Mouse (Mus musculus): ENCODE data around the gene Nptx1.

The Nptx1 gene

GRCm38 (mm10) chr11:119524545-119524949 is 23.0 kb downstream of the Nptx1 start:
- H3K9me3 ChIP-seq (ENCODE audit: low read length) = no peaks in the 10 kb centered on the region

GRCm38 (mm10) chr11:119523392-119523791 is 24.2 kb downstream of the Nptx1 start:
- Histone ChIP-seq H3K27me3 (ENCODE audit: insufficient read depth, low read length) (peaks cover 23% of the 10 kb centered on the region), H3K36me3 (ENCODE audit: insufficient read depth, low read length) (no peaks in the 10 kb centered on the region), H3K9me3 (ENCODE audit: low read length) (no peaks in the 10 kb centered on the region), H3K4me1 (replicated peaks; ENCODE audit: low read depth, low read length) (peaks cover 39% of the 10 kb centered on the region), H3K4me3 (replicated peaks; ENCODE audit: low read length) (no peak overlapping the region)
- TF ChIP-seq POU5F1 (IDR thresholded peaks at IDR 0.05; ENCODE audit: borderline replicate concordance, low read length) = no peak
- TF ChIP-seq NANOG (IDR thresholded peaks at IDR 0.05; ENCODE audit: borderline replicate concordance, low read length) = no peak
- TF ChIP-seq CTCF (conservative IDR thresholded peaks at IDR 0.05; ENCODE audit: low read length) = no peak

More at GRCm38 (mm10) chr11:119524545-119524949, 23.0 kb downstream of the Nptx1 start:
- peaks cover 44% of the 10 kb centered on the region for H3K4me1 ChIP-seq (replicated peaks; ENCODE audit: low read depth, low read length)
- H3K27me3 ChIP-seq (ENCODE audit: insufficient read depth, low read length) = peaks cover 22% of the 10 kb centered on the region
- H3K36me3 ChIP-seq (ENCODE audit: insufficient read depth, low read length) = no peaks in the 10 kb centered on the region
- TF ChIP-seq POU5F1 (IDR thresholded peaks at IDR 0.05; ENCODE audit: borderline replicate concordance, low read length) (no peak), NANOG (IDR thresholded peaks at IDR 0.05; ENCODE audit: borderline replicate concordance, low read length) (no peak), CTCF (conservative IDR thresholded peaks at IDR 0.05; ENCODE audit: low read length) (no peak)
- H3K4me3 ChIP-seq (replicated peaks; ENCODE audit: low read length) = peak overlapping the region; percentile 41; the same call in 1 of the 2 replicates

- Histone ChIP-seq H3K36me3 (ENCODE audit: insufficient read depth, low read length) (no peaks in the 10 kb centered on the region), H3K9me3 (ENCODE audit: low read length) (no peaks in the 10 kb centered on the region), H3K27me3 (ENCODE audit: insufficient read depth, low read length) (peaks cover 23% of the 10 kb centered on the region), H3K4me1 (replicated peaks; ENCODE audit: low read depth, low read length) (peaks cover 39% of the 10 kb centered on the region), H3K4me3 (replicated peaks; ENCODE audit: low read length) (no peak overlapping the region)
- TF ChIP-seq CTCF (conservative IDR thresholded peaks at IDR 0.05; ENCODE audit: low read length) (no peak), POU5F1 (IDR thresholded peaks at IDR 0.05; ENCODE audit: borderline replicate concordance, low read length) (no peak), NANOG (IDR thresholded peaks at IDR 0.05; ENCODE audit: borderline replicate concordance, low read length) (no peak)
These were observed 24.8 kb downstream of the Nptx1 start for GRCm38 (mm10) chr11:119522779-119523178.

- H3K36me3 ChIP-seq (ENCODE audit: insufficient read depth, low read length) = no peaks in the 10 kb centered on the region
- H3K9me3 ChIP-seq (ENCODE audit: low read length) = no peaks in the 10 kb centered on the region
- H3K27me3 ChIP-seq (ENCODE audit: insufficient read depth, low read length) = peaks cover 28% of the 10 kb centered on the region
- no peak overlapping the region for H3K4me3 ChIP-seq (replicated peaks; ENCODE audit: low read length)
- peaks cover 43% of the 10 kb centered on the region for H3K4me1 ChIP-seq (replicated peaks; ENCODE audit: low read depth, low read length)
- no peak for TF ChIP-seq NANOG (IDR thresholded peaks at IDR 0.05; ENCODE audit: borderline replicate concordance, low read length)
- no peak for TF ChIP-seq POU5F1 (IDR thresholded peaks at IDR 0.05; ENCODE audit: borderline replicate concordance, low read length)
- TF ChIP-seq CTCF (conservative IDR thresholded peaks at IDR 0.05; ENCODE audit: low read length) = no peak
These were observed 25.4 kb downstream of the Nptx1 start for GRCm38 (mm10) chr11:119521920-119522710.

- TF ChIP-seq NANOG (IDR thresholded peaks at IDR 0.05; ENCODE audit: borderline replicate concordance, low read length) = no peak
- TF ChIP-seq CTCF (conservative IDR thresholded peaks at IDR 0.05; ENCODE audit: low read length) = no peak
- no peak for TF ChIP-seq POU5F1 (IDR thresholded peaks at IDR 0.05; ENCODE audit: borderline replicate concordance, low read length)
- H3K4me3 ChIP-seq (replicated peaks; ENCODE audit: low read length) = no peak overlapping the region
- peaks cover 41% of the 10 kb centered on the region for H3K27me3 ChIP-seq (ENCODE audit: insufficient read depth, low read length)
- no peaks in the 10 kb centered on the region for H3K36me3 ChIP-seq (ENCODE audit: insufficient read depth, low read length)
- H3K4me1 ChIP-seq (replicated peaks; ENCODE audit: low read depth, low read length) = peaks cover 43% of the 10 kb centered on the region
- no peaks in the 10 kb centered on the region for H3K9me3 ChIP-seq (ENCODE audit: low read length)
These were observed 26.9 kb downstream of the Nptx1 start for GRCm38 (mm10) chr11:119520713-119521063.

- Histone ChIP-seq H3K4me3 (replicated peaks; ENCODE audit: low read length) (no peak overlapping the region), H3K9me3 (ENCODE audit: low read length) (no peaks in the 10 kb centered on the region), H3K4me1 (replicated peaks; ENCODE audit: low read depth, low read length) (peaks cover 45% of the 10 kb centered on the region), H3K36me3 (ENCODE audit: insufficient read depth, low read length) (no peaks in the 10 kb centered on the region), H3K27me3 (ENCODE audit: insufficient read depth, low read length) (peaks cover 46% of the 10 kb centered on the region)
- TF ChIP-seq NANOG (IDR thresholded peaks at IDR 0.05; ENCODE audit: borderline replicate concordance, low read length) (no peak), CTCF (conservative IDR thresholded peaks at IDR 0.05; ENCODE audit: low read length) (no peak), POU5F1 (IDR thresholded peaks at IDR 0.05; ENCODE audit: borderline replicate concordance, low read length) (no peak)
These were observed 27.4 kb downstream of the Nptx1 start for GRCm38 (mm10) chr11:119520005-119520712.

- Histone ChIP-seq H3K4me3 (replicated peaks; ENCODE audit: low read length) (no peak overlapping the region), H3K4me1 (replicated peaks; ENCODE audit: low read depth, low read length) (peaks cover 47% of the 10 kb centered on the region), H3K27me3 (ENCODE audit: insufficient read depth, low read length) (peaks cover 53% of the 10 kb centered on the region), H3K36me3 (ENCODE audit: insufficient read depth, low read length) (no peaks in the 10 kb centered on the region), H3K9me3 (ENCODE audit: low read length) (no peaks in the 10 kb centered on the region)
- no peak for TF ChIP-seq NANOG (IDR thresholded peaks at IDR 0.05; ENCODE audit: borderline replicate concordance, low read length)
- TF ChIP-seq POU5F1 (IDR thresholded peaks at IDR 0.05; ENCODE audit: borderline replicate concordance, low read length) = no peak
- TF ChIP-seq CTCF (conservative IDR thresholded peaks at IDR 0.05; ENCODE audit: low read length) = no peak
These were observed 28.2 kb downstream of the Nptx1 start for GRCm38 (mm10) chr11:119519387-119519786.

GRCm38 (mm10) chr11:119516677-119517361 is 30.7 kb downstream of the Nptx1 start:
- no peaks in the 10 kb centered on the region for H3K9me3 ChIP-seq (ENCODE audit: low read length)
- 0 out of 2 replicates have a peak overlapping the region, but pooled peaks have one; percentile 3 for H3K4me3 ChIP-seq (replicated peaks; ENCODE audit: low read length)
- no peaks in the 10 kb centered on the region for H3K36me3 ChIP-seq (ENCODE audit: insufficient read depth, low read length)
- H3K4me1 ChIP-seq (replicated peaks; ENCODE audit: low read depth, low read length) = peaks cover 35% of the 10 kb centered on the region
- peaks cover 74% of the 10 kb centered on the region for H3K27me3 ChIP-seq (ENCODE audit: insufficient read depth, low read length)
- TF ChIP-seq NANOG (IDR thresholded peaks at IDR 0.05; ENCODE audit: borderline replicate concordance, low read length) = no peak
- TF ChIP-seq POU5F1 (IDR thresholded peaks at IDR 0.05; ENCODE audit: borderline replicate concordance, low read length) = no peak
- no peak for TF ChIP-seq CTCF (conservative IDR thresholded peaks at IDR 0.05; ENCODE audit: low read length)

Data from E14TG2a.4 (cell line).